Mouse (Mus musculus) olfactory bulb, adult 2 months (tissue): ENCODE results near the gene Mob3b.

ENCODE experiments used
- CTCF ChIP-seq: fragments of 200-500 bp; IDR thresholded peaks from 2 replicates; pipeline ENCODE4 v1.5.1; 2012; ENCODE audit warnings: low read depth, mild to moderate bottlenecking, low read length, moderate library complexity; ENCODE audit not compliant: insufficient read depth
- POLR2A ChIP-seq: fragments of 200-500 bp; IDR thresholded peaks from 2 replicates; pipeline ENCODE4 v1.6.1; 2012; ENCODE audit warnings: mild to moderate bottlenecking, low read depth, low read length, moderate library complexity; ENCODE audit not compliant: insufficient read depth

GRCm38 (mm10) chr4:34986647-34987046 is 170.6 kb downstream of the Mob3b start:
- TF ChIP-seq CTCF (no peak), POLR2A (no peak)
